Mouse (Mus musculus): Measurements from ENCODE around the gene Opn1mw. TPM values are rescaled to one million over a fixed set of nuclear protein-coding genes. Genes with fewer than 3 reads are reported as not detected.

Opn1mw gene
- polyA plus RNA-seq (2015; fragmentation: Nextera tagmentation; extraction: Ambion mirVana): 0.79 TPM in 1 of 2 replicates, not detected in the other

GRCm38 (mm10) chrX:74127164-74127563 is at the start of gene Opn1mw:
Opn1mw (plus strand) TSS chrX:74127464.

DNA sequence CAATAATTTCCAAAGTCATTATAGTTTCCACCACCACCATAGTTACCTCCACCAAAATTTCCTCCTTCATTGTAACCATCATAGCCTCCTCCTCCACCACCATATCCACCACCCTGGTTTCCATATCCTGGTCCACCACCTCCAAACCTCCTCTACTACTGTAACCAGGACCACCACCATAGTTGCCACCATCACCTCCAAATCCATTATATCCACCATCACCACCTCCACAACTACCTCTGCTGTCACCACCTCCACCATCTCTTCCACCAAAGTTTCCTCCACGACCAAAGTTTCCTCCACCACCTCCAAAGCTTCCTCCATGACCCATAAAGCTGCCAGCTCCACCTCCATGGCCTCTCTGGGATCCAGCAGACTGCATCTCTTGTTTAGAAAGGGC is 8.0 kb downstream of the Opn1mw start, which contains the start of gene Mecp2:
Gene Mecp2 (minus strand): TSS at position 101 of the 400 bp plus-strand sequence.

DNA sequence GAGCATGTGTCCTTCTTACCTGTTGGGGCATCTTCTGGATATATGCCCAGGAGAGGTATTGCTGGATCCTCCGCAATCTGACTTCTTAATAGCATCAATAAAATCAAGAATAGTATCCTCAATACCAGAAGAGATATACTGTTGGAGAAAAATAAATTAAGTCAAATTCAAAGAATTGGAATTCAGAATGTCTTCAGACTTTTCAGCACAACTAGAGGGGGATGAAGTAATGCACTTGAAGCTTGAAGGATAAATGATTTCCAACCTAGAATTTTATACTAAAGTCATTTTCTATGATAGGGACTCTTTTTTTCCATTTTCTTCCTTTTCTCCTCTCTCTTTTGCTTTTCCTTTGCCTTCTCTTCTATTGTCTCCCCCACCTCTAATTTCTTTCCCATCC is 40.5 kb downstream of the Opn1mw start, which contains the start of gene Tex28:
Gene Tex28 (minus strand): TSS at position 101 of the 400 bp plus-strand sequence.

GRCm38 (mm10) chrX:74176959-74177358 is 49.7 kb downstream of the Opn1mw start, which contains the start of gene Tktl1:
Tktl1 (plus strand) TSS chrX:74177259.

Other genes starting within 250 kb of the Opn1mw start
- 0.10 TPM in 1 of 2 replicates, not detected in the other for gene Avpr2, start 235.4 kb upstream of the Opn1mw start, polyA plus RNA-seq (2015; fragmentation: Nextera tagmentation; extraction: Ambion mirVana)
- gene L1cam, start 231.4 kb upstream of the Opn1mw start, polyA plus RNA-seq (2015; fragmentation: Nextera tagmentation; extraction: Ambion mirVana): 0.58 and 0.63 TPM in 2 replicates
- 0.77 and 2.1 TPM in 2 replicates for gene Arhgap4, start 205.6 kb upstream of the Opn1mw start, polyA plus RNA-seq (2015; fragmentation: Nextera tagmentation; extraction: Ambion mirVana)
- gene Naa10, start 205.5 kb upstream of the Opn1mw start, polyA plus RNA-seq (2015; fragmentation: Nextera tagmentation; extraction: Ambion mirVana): 94.8 and 99.2 TPM in 2 replicates
- gene Renbp, start 196.6 kb upstream of the Opn1mw start, polyA plus RNA-seq (2015; fragmentation: Nextera tagmentation; extraction: Ambion mirVana): 18.0 and 21.0 TPM in 2 replicates
- gene Hcfc1, start 161.1 kb upstream of the Opn1mw start, polyA plus RNA-seq (2015; fragmentation: Nextera tagmentation; extraction: Ambion mirVana): 20.1 and 20.3 TPM in 2 replicates
- 37.5 and 40.1 TPM in 2 replicates for gene Irak1, start 103.5 kb upstream of the Opn1mw start, polyA plus RNA-seq (2015; fragmentation: Nextera tagmentation; extraction: Ambion mirVana)
- 14.6 and 14.9 TPM in 2 replicates for gene Mecp2, start 7.9 kb downstream of the Opn1mw start, polyA plus RNA-seq (2015; fragmentation: Nextera tagmentation; extraction: Ambion mirVana)
- gene Tex28, start 40.4 kb downstream of the Opn1mw start, polyA plus RNA-seq (2015; fragmentation: Nextera tagmentation; extraction: Ambion mirVana): not detected in 2 replicates
- not detected in 2 replicates for gene Tktl1, start 49.8 kb downstream of the Opn1mw start, polyA plus RNA-seq (2015; fragmentation: Nextera tagmentation; extraction: Ambion mirVana)
- gene Flna, start 122.4 kb downstream of the Opn1mw start, polyA plus RNA-seq (2015; fragmentation: Nextera tagmentation; extraction: Ambion mirVana): 55.4 and 60.8 TPM in 2 replicates
- gene Emd, start 127.2 kb downstream of the Opn1mw start, polyA plus RNA-seq (2015; fragmentation: Nextera tagmentation; extraction: Ambion mirVana): 8.9 and 9.7 TPM in 2 replicates
- gene Rpl10, start 143.3 kb downstream of the Opn1mw start, polyA plus RNA-seq (2015; fragmentation: Nextera tagmentation; extraction: Ambion mirVana): 431 and 454 TPM in 2 replicates
- 67.0 and 73.2 TPM in 2 replicates for gene Taz, start 154.4 kb downstream of the Opn1mw start, polyA plus RNA-seq (2015; fragmentation: Nextera tagmentation; extraction: Ambion mirVana)
- 46.5 and 53.2 TPM in 2 replicates for gene Dnase1l1, start 154.9 kb downstream of the Opn1mw start, polyA plus RNA-seq (2015; fragmentation: Nextera tagmentation; extraction: Ambion mirVana)
- gene Atp6ap1, start 169.6 kb downstream of the Opn1mw start, polyA plus RNA-seq (2015; fragmentation: Nextera tagmentation; extraction: Ambion mirVana): 71.0 and 77.7 TPM in 2 replicates
- gene Gdi1, start 177.5 kb downstream of the Opn1mw start, polyA plus RNA-seq (2015; fragmentation: Nextera tagmentation; extraction: Ambion mirVana): 65.1 and 70.0 TPM in 2 replicates
- gene Fam50a, start 185.6 kb downstream of the Opn1mw start, polyA plus RNA-seq (2015; fragmentation: Nextera tagmentation; extraction: Ambion mirVana): 36.6 and 42.8 TPM in 2 replicates
- 1.9 and 2.5 TPM in 2 replicates for gene Plxna3, start 201.6 kb downstream of the Opn1mw start, polyA plus RNA-seq (2015; fragmentation: Nextera tagmentation; extraction: Ambion mirVana)
- 63.8 and 71.3 TPM in 2 replicates for gene Lage3, start 226.2 kb downstream of the Opn1mw start, polyA plus RNA-seq (2015; fragmentation: Nextera tagmentation; extraction: Ambion mirVana)
- 53.7 and 55.0 TPM in 2 replicates for gene Ubl4a, start 245.8 kb downstream of the Opn1mw start, polyA plus RNA-seq (2015; fragmentation: Nextera tagmentation; extraction: Ambion mirVana)
- gene Slc10a3, start 245.9 kb downstream of the Opn1mw start, polyA plus RNA-seq (2015; fragmentation: Nextera tagmentation; extraction: Ambion mirVana): 8.3 and 8.4 TPM in 2 replicates